Mouse (Mus musculus): ENCODE measurements at regions not wholly inside any gene's neighbourhood (a gene's known extent, or its start where the extent isn't known, plus 50 kb on each side); places are given as distances from the start of the nearest gene placed in this dataset.
"Not testable (repeated sequence)": the region's sequence is repeated elsewhere in the genome, so short reads cannot be mapped to it uniquely, and the experiment has no call there.

GRCm38 (mm10) chr7:116596914-116597313 is 92.7 kb downstream of the Nucb2 start:
- no peak for DNase-seq (ENCODE audit: low spot score)

GRCm38 (mm10) chr7:116600340-116600739 is 96.2 kb downstream of the Nucb2 start:
- DNase-seq (ENCODE audit: low spot score): no peak

GRCm38 (mm10) chr7:116603167-116603839 is 99.1 kb downstream of the Nucb2 start:
- DNase-seq (ENCODE audit: low spot score): no peak

- no peak for DNase-seq (ENCODE audit: low spot score)
Measured at GRCm38 (mm10) chr7:116603840-116604194, 99.6 kb downstream of the Nucb2 start.

- no peak for DNase-seq (ENCODE audit: low spot score)
Measured at GRCm38 (mm10) chr7:116606255-116606654, 102.1 kb downstream of the Nucb2 start.

GRCm38 (mm10) chr7:116606751-116607483 is 102.7 kb downstream of the Nucb2 start:
- DNase-seq (ENCODE audit: low spot score): no peak

GRCm38 (mm10) chr7:116607628-116608225 is 103.6 kb downstream of the Nucb2 start:
- DNase-seq (ENCODE audit: low spot score): no peak

GRCm38 (mm10) chr7:116608350-116609085 is 104.3 kb downstream of the Nucb2 start:
- DNase-seq (ENCODE audit: low spot score): peak; percentile 35

GRCm38 (mm10) chr7:116609406-116609805 is 105.2 kb downstream of the Nucb2 start:
- no peak for DNase-seq (ENCODE audit: low spot score)

- DNase-seq (ENCODE audit: low spot score): peak; percentile 15
Measured at GRCm38 (mm10) chr7:116609906-116610305, 105.7 kb downstream of the Nucb2 start.

- DNase-seq (ENCODE audit: low spot score): no peak
Measured at GRCm38 (mm10) chr7:116615984-116616383, 111.8 kb downstream of the Nucb2 start.

- DNase-seq (ENCODE audit: low spot score): no peak
Measured at GRCm38 (mm10) chr7:116619636-116620035, 115.5 kb downstream of the Nucb2 start.

- DNase-seq (ENCODE audit: low spot score): no peak
Measured at GRCm38 (mm10) chr7:116620381-116620780, 116.2 kb downstream of the Nucb2 start.

GRCm38 (mm10) chr7:116633210-116633609 is 129.0 kb downstream of the Nucb2 start:
- no peak for DNase-seq (ENCODE audit: low spot score)

- peak; percentile 12 for DNase-seq (ENCODE audit: low spot score)
Measured at GRCm38 (mm10) chr7:116644902-116645650, 140.9 kb downstream of the Nucb2 start.

GRCm38 (mm10) chr7:116654466-116654865 is 150.3 kb downstream of the Nucb2 start:
- DNase-seq (ENCODE audit: low spot score): no peak

GRCm38 (mm10) chr7:116657040-116657439 is 152.9 kb downstream of the Nucb2 start:
- not testable (repeated sequence) for DNase-seq (ENCODE audit: low spot score)

- DNase-seq (ENCODE audit: low spot score): no peak
Measured at GRCm38 (mm10) chr7:116665581-116665980, 161.4 kb downstream of the Nucb2 start.

GRCm38 (mm10) chr7:116674199-116675019 is 170.2 kb downstream of the Nucb2 start:
- DNase-seq (ENCODE audit: low spot score): no peak

GRCm38 (mm10) chr7:116676696-116677095 is 172.5 kb downstream of the Nucb2 start:
- no peak for DNase-seq (ENCODE audit: low spot score)

- DNase-seq (ENCODE audit: low spot score): no peak
Measured at GRCm38 (mm10) chr7:116679195-116679594, 175.0 kb downstream of the Nucb2 start.
